Mouse (Mus musculus) inflammation-experienced regulatory T-cells (primary cell): Measurements from ENCODE around the gene Ppp1r1b. TPM values are rescaled to one million over a fixed set of nuclear protein-coding genes. Genes with fewer than 3 reads are reported as not detected.

ENCODE experiments used
- polyA plus RNA-seq, 2 experiments: library from polyadenylated mRNA; unstranded; fragments of 100-300 nt; shearing (Covaris generic); gene quantifications; one replicate each; pipeline ENCODE4 v1.2.1; 2017

Ppp1r1b gene
- polyA plus RNA-seq: 1 to 10 TPM; 1.5 to 3.9 TPM

DNA sequence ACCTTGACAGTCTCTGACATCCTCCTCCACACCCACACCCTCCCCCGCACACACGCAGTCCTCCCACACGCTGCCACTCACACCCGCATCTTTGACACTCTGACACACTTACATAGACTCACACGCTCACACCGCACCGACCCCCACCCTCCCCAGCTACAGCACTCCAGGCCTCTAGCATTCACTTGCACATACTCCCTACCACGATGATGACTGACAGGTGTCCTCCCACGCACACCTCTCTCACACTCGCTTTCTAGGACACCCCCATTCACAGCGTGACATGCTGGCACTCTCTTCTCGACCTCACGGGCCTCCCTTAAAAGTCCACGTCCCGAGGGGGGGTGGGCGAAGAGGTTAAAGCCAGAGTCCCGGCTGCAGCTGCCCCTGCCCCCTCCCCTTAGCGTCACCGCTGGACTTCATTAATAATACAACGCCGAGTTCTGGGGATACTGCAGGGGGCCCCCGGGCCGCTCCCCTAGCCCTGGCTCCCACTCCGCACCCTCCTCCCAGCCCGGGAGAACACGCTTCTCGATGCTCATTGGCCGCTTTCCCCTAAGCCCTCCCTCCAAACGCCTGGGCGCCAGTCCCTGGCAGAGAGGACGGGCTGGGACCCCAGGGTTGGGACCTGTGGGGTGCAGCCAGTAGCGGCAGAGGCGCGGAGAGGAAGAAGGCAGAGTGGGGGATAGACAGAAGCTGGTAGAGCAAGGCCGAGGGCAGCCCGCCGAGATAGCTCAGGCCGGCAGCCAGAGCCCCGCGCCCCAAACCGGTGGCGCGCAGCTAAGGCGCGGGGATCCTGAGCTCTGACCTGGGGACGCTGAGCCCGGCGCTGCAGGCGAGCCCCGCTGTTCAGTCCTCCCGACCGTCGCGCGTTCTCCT, at the start of gene Ppp1r1b:
Ppp1r1b (plus strand) TSS at position 322 of the 879 bp plus-strand sequence.

DNA sequence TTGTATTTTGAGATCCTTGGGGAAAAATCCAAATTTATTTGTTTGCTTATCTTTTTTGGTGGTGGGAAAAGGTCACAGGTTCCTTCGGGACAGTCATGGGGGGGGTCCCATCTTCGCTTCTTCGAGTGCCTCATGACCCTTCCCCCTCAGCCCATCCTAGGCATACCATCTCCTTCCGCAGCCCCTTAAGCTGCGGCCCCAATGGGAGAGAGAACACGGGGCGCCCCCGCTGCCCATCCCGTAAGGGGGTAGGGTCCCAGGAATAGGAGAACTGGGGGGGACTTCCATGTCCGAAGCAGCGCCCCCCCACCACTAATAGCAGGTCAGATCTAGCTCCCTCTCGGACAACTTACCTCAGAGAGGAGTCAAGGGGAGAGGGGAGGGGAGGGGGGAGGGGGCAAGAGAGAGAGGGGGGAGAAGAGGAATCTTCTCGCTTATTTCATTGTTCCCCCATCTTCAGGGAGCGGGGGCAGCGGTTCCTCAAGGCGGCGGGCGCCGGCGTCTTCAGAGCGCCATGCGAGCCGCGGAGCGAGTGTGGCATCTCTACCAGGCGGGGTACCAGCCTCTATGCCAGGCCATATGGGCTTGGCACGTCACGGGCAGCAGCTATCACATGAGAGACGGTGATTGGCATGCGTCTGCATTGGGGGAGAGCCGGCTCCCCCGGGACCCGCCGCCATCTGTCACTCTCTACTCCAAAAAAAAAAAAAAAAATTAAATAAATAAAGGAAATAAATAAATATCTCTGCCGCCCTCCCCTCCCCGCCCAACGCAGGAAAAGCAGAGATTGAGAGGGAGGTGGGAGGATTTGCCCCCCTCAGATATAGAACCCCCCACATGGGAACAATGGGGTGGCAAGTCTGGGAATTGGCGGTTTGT, 18.9 kb upstream of the Ppp1r1b start, which contains the start of gene Neurod2:
Neurod2 (minus strand) TSS at position 568 of the 879 bp plus-strand sequence.

DNA sequence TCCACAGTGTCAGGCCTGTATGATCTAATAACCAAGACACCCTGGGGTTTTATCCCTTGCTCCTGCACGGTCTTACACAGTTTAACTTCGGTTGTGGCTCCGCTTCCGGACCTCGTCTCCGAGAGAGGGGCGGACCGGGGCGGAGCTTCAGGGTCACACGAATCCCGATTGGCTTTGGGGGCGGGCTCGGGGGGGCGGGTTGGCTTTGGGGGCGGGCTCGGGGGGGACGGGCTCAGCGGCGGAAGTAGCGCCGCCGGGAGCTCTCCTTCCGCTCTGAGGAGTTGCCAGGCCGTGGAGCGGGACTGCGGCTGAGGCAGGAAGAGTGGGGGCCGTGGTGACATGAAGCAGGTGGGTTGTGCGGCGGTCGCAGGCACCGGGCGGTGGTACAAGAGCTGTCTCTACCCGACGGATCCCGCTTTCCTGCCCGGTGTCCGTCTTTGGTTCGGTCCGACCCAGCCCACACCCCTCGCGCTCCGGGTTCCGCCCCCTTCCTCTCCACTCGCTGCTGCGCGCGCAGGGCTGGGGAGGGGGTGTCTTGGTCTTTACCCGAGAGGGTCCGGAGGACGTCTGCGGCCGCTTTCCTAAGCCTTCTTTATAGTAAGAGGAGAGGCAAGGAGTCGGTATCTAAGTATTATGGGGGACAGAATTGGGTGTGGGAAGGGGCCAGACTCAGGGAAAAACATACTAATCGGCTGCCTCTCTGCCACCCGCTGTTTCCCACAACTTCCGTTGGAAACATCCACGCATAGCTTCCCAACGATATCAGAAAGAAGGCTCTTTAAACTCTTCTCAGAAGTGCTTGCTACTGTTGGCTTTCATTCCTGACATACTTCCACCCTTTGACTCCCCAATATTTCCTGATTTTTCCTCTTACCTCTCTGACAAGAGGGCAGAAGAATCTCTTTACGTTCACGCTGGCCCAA, 10.2 kb downstream of the Ppp1r1b start, which contains the start of gene Stard3:
Stard3 (plus strand) TSS at position 208 of the 923 bp plus-strand sequence.

DNA sequence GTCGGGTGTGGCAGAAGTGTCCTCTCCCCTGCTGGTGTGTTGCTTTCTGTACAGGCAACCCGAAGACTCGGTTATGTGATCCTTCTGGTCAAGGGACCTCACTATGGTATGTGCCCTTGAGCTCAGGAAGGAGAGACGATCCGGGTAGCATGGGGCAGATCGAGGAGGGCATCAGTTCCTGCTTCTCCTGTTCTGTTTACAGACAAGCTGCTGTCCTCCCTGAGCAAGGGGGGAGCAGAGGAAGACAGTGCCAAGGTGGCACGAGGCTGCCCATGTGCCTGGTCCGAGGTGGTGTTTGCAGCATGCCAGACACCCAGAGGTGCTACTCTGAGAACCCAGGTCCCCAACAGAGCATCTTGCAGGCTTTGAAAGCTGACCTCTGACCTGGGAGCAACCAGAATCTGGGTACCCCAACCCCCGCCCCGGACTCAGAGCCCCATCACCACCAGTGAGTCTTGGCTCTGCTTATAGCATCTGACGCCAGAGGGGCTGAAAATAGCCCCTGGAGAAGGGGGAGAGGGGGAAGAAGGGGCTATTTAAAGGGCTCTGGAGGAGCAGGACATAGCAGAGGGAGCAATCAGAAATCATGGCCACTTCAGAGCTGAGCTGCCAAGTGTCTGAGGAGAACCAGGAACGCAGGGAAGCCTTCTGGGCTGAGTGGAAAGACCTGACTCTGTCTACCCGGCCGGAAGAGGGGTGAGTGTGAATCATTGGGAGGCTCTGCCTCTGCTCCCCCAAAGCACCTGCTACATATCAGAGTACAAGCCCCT, 35.2 kb downstream of the Ppp1r1b start, which contains the start of gene Tcap:
Tcap (plus strand) TSS at position 551 of the 770 bp plus-strand sequence.

DNA sequence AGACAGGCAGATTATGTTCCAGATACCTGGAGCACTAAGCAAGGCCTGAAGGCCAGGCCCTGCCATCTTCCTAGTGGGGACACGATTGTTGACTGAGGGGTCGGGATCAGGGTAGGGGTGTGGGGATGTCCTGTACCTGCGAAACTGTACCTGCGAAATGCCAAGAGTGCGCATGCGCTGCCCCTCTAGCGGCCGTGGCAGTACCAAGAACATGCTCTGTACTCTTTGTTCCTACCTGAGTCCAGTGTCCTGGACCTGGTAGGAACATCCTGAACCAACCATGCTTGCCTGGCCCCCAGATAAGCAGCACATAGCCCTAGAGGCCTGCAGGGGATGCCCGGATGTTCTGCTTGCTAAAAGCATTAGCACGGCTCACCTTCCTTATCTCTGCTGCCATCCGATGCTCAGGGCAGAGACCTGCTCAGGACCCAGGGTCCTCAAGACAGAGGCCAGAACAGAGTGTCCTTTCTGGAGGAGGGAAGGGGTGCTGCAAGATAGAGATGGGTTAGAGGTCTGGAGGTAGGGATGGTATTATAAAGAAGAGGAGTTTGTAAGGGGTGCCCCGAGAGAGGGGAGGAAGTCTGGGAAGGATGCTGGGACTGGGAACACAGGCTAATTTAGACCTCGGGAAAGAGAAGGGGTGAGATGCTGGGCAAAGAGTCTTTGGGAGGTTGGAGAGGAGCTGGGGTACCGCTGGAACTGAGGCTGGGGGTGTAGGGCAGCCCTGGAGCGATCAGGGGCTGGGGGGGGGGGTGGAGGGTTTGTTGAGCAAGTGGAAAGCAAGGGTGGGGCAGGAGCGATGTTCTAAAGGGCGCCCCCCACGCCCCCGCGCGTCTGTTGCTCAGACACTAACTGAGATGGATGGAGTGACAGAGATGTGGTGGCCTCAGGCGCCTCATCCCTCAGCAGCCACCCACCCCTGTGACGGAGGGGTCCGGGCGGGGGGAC, 37.7 kb downstream of the Ppp1r1b start, which contains the start of gene Pnmt:
Pnmt (plus strand) TSS at position 813 of the 948 bp plus-strand sequence.

DNA sequence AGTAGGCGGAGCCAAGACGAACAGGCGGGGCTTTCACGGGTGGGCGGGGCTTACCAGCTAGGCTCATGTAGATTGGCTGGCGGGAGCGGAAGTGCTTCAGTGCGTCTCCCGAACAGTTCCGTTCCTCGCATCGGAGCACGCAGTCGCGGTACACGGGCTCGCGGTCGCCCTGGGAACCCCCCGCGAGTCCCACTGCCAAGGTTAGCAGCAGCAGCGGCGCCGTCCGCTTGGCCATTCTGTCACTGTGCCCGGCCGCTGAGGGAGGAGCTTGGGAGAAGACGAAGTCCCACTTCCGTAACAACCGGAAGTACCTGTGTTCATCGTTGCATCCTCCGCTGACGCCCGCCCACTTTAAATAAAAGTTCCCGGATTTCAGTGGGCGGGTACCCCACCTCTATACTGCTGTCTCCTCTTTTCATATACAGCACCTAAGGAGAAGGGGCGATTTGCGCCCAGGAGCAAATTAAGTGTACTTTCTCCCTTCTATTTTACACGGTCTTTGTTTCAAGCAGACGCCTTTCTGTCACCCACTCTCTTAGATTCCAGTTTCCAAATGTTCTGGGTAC, 52.0 kb downstream of the Ppp1r1b start, which contains the start of gene Pgap3:
Pgap3 (minus strand) TSS at position 330 of the 566 bp plus-strand sequence.

Other genes with a start within 250 kb of the Ppp1r1b start
- 10 to 100 TPM; 26.0 to 32.3 TPM for gene Fbxl20, start 198.0 kb upstream of the Ppp1r1b start, polyA plus RNA-seq
- gene Med1, start 155.1 kb upstream of the Ppp1r1b start, polyA plus RNA-seq: 10 to 100 TPM; 35.7 to 41.7 TPM
- gene Cdk12, start 145.3 kb upstream of the Ppp1r1b start, polyA plus RNA-seq: 10 to 100 TPM; 17.4 to 22.9 TPM
- gene Neurod2, start 18.8 kb upstream of the Ppp1r1b start, polyA plus RNA-seq: under 1 TPM; 0.06 to 0.67 TPM
- gene Stard3, start 10.0 kb downstream of the Ppp1r1b start, polyA plus RNA-seq: 10 to 100 TPM; 61.8 to 64.9 TPM
- gene Tcap, start 35.4 kb downstream of the Ppp1r1b start, polyA plus RNA-seq: 1 to 10 TPM in 1 of 2 experiments, not detected in 1; 1.0 TPM
- gene Pnmt, start 38.0 kb downstream of the Ppp1r1b start, polyA plus RNA-seq: not detected
- gene Pgap3, start 52.1 kb downstream of the Ppp1r1b start, polyA plus RNA-seq: 10 to 100 TPM; 12.6 to 13.7 TPM
- under 1 TPM; 0.16 to 0.22 TPM for gene Erbb2, start 64.1 kb downstream of the Ppp1r1b start, polyA plus RNA-seq
- gene Mien1, start 90.6 kb downstream of the Ppp1r1b start, polyA plus RNA-seq: 100 to 1,000 TPM; 141 to 157 TPM
- gene Grb7, start 98.0 kb downstream of the Ppp1r1b start, polyA plus RNA-seq: 1 to 10 TPM; 1.5 to 6.5 TPM
- 10 to 100 TPM; 40.9 to 85.7 TPM for gene Ikzf3, start 197.6 kb downstream of the Ppp1r1b start, polyA plus RNA-seq
- gene Zpbp2, start 202.7 kb downstream of the Ppp1r1b start, polyA plus RNA-seq: 1 to 10 TPM; 3.0 to 3.7 TPM
- 10 to 100 TPM; 62.2 to 78.9 TPM for gene Ormdl3, start 239.0 kb downstream of the Ppp1r1b start, polyA plus RNA-seq
- under 1 TPM in 1 of 2 experiments, not detected in 1; 0.23 TPM for gene Lrrc3c, start 249.9 kb downstream of the Ppp1r1b start, polyA plus RNA-seq